Mouse (Mus musculus) T-helper 17 cell (primary cell): ENCODE results near the gene Lce3e.

Experiments used
- in situ Hi-C, 2 experiments: fragments of 300-600 bp; cut with MboI, MseI; formaldehyde crosslinking; loops; 1 replicate in 1 of 2; 2 replicates in 1 of 2; pipeline ENCODE4 v1.15.1; 2025; ENCODE audit warnings: high pct_unique_total_duplicates in 2 of 2

Lce3e gene

DNA sequence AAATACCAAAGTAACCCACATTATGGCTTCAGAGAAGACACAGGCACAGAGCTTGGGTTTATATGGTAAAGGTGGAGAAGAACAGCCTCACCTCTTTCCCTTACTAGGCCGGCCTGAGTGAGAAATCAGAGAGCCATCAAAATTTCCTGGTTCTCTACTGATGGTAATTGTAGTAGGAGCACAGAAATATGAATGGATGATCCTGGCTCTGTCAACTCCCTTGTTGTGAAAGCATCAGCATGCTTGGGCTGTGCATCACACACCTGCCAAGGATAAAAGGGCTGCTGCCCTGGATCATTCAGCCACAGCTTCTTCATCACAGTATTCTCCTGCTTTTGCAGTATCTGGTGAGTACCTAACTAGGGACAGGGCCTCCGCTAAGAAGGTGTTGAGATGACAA, at the start of gene Lce3e:
Lce3e (plus strand) TSS at position 301 of the 400 bp plus-strand sequence.
- in situ Hi-C loops = no loop called here

DNA sequence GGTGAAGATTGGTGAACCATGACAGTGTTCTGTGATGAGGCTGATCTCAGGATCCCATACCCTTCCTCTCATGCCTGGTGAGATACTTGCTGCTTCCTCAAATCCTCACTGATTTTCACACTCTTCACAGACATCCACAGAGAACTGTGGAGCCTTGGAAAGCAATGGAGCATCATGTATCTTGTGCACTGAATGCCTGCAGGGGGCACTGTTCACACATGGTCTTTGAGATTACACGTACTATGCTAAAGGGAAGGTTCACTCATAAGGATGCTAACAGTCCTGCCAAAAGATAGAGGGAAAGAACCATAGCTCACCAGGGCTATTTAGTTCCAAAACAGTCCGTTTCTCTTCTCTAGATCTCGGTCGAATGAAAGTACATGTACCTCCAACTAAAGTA, 46.5 kb upstream of the Lce3e start:
- in situ Hi-C loops = no loop called here

DNA sequence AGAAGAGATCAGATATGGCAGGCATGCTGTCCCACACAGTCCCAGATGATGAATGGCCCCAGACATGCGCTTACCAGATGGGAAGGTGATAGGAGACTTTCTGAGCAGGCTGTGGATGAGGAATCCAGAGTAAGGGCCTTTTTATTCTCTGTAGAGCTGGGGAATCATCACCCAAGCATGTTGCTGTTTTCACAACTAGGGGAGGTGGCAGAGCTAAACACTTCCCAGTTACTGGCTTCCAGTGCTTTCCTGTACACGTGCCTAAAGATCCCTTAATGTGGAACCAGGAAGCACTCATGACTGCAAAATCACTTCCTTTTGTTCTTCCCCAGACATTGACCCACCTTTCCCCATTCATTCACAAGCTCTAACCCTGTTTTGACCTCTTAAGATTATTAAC, 40.7 kb upstream of the Lce3e start, which contains the start of gene Lce3a:
Lce3a (minus strand) TSS at position 101 of the 400 bp plus-strand sequence.
- in situ Hi-C loops = no loop called here

DNA sequence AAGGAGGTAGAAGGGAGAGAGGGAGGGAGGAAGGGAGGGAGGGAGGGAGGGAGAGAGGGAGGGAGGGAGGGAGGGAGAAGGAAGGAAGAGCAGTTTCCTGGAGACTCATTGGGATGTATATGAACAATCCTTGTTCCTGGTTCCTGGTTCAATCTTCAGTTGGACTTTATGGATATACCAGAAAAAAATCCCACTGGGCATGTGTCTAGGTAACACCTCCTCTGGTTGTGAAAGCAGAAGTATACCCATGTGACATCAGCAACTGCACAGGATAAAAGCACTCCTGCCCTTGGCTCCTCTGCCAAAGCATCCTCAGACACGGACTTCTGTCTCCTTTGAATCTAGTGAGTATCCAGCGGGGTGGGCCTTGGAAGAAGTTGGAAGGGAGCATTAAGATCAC, 34.2 kb upstream of the Lce3e start, which contains the start of gene Lce3b:
Lce3b (plus strand) TSS at position 301 of the 400 bp plus-strand sequence.
- in situ Hi-C loops = no loop called here

DNA sequence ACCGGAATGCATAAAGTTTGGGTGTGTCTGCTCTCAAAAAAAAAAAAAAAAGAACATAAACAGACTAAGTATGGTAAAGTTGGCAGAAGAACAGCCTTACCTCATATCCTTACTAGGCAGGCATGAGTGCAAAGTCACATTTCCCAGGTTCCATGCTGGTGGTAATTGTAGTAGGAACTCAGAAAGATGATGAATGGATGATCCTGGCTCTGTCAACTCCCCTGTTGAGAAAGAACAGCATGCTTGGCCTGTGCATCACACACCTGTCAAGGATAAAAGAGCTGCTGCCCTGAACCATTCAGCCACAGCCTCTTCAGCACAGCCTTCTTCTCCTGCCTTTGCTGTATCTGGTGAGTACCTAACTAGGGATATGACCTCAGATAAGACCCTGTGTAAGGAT, 22.7 kb upstream of the Lce3e start, which contains the start of gene Lce3c:
Lce3c (plus strand) TSS at position 301 of the 400 bp plus-strand sequence.
- in situ Hi-C loops = no loop called here

DNA sequence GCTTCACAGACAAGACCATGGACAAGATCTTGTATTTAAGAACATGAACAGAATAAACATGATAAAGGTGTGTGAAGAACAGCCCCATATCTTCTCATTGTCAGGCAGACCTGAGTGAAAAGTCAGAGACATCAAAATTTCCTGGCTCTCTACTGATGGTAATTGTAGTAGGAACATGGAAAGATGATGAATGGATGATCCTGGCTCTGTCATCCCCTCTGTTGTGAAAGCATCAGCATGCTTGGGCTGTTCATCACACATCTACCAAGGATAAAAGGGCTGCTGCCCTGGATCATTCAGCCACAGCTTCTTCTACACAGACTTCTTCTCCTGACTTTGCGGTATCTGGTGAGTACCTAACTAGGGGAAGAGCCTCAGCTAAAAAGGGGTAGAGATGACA, 9.8 kb upstream of the Lce3e start, which contains the start of gene Lce3d:
Lce3d (plus strand) TSS at position 301 of the 400 bp plus-strand sequence.
- in situ Hi-C loops = no loop called here

DNA sequence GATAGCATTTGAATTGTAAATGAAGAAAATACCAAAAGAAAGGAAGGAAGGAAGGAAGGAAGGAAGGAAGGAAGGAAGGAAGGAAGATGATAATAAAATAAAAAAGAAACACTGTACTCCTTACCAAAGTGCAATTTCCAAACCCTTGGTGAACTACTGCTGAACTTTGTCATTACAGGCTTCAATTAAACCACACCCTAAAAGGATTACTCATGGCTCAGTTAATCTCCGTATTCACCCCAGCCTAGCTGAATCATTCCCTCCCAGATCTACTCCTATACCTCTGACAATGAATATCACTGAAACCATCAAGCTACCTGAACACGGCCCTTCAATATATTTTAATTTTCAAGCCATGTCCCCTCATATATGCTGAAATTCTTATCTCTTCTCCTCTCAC, 11.6 kb downstream of the Lce3e start:
- in situ Hi-C loops = no loop called here

DNA sequence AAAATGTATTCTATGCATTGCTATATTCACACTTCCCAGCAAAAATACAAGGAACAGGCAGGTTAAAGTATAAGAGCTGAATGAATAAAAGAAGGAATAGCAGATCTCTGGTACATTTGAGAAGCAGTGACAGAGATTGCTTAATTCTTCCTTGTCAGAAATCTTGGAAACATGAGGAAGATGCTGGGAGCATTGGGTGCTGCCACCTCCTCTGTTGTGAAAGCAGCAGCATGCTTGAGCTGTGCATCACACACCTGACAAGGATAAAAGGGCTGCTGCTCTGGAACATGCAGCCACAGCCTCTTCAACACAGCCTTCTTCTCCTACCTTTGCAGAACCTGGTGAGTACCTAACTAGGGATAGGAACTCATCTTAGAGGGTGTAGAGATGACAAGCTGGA, 25.1 kb downstream of the Lce3e start, which contains the start of gene Lce3f:
Lce3f (plus strand) TSS at position 301 of the 400 bp plus-strand sequence.
- in situ Hi-C loops = no loop called here

DNA sequence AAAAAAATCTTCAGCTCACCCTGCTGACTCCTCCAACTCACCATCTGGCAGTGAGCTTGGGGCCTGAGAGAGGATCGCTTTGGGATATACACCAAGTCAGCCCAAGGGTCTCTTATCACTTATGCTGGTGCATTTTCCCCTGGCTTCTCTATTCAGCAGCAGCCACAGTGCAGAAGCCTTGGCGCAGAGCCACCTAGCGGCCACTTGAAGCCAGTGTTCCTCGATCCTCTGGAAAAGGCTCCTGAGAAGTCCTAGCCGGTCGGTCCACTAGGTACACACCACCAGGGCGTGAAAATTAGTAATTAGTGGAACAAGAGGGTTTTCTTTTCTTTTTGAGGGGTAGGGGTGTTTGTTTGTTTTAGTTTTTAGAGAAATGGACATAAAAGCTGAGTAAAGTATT, 31.8 kb downstream of the Lce3e start:
- in situ Hi-C loops = no loop called here

DNA sequence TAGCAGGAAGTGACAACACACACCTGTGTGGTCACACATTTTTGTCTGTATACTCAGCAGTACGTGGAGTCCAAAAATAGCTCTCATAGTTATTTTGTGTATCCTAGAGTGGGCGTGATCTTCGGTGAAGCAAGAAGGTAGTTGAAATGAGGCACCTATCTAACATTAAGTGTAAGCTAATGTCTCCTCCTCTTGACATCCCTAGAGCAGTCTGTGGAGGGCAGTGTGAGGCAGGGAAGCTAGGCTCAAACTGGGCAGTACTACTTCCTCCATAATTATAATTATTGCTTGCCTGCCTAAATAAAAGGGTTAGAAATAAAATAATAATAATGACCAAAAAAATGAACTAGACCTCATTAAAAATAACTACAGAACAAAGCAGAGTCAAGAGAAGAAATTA, 33.8 kb downstream of the Lce3e start:
- in situ Hi-C loops = no loop called here

DNA sequence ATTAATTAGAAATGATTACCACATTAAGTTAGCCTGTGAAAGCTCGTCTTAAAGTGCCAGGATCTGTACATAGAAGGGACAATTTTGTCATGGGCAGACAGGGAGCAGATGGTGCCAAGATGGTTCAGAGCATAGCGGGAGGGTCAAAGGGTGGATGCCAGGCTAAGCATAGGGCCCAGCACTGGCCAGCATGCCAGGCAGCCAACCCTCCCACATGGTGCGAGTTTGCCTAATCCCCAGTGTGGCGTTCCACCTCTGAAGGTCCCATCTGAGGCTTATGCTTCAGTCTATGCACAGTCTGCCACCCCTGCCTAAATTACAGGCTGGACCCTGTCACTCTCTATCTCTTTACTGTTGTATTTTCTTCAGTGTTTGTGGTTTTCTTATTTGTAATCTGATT, 36.0 kb downstream of the Lce3e start:
- in situ Hi-C loops = no loop called here

DNA sequence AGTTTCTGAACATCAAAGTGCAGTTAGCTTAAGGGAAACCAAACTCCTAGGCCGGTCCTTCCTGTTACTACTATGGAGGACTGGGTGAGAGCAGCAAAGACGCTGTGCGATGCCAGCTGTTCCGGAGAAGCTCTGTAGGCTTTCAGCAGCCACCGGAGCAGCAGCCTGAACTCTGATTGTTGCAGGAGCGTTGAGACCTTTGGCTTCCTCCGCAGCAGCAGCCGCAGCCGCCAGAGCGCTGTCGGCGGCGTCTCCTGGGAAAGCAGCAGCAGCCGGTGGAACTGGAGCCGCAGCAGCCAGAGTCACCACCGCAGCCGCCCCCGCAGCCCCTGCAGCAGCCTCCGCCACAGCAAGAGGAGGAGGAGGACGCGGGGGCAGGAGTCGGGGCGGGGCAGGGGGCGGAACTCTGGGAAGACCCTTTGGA, 47.5 kb downstream of the Lce3e start:
- in situ Hi-C loops = no loop called here

DNA sequence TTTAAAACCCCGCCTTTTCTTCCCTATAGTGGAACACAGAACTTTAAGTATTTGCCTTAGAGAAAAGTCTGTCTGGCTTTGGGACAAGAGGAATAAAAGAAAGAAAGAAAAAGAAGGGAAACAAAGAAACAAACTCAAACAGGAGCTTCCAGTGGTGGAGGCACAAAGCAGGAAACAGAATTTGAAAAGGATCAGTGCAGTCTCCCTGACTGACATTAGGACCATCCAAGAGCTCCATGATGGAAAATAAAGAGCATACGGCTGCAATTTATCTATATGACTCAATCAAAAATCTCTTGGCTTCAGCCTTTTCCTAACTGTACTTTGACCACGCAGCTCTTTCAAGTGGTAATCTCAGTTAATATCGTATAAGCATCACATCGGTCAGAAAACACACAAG, 48.0 kb downstream of the Lce3e start:
- in situ Hi-C loops = no loop called here

DNA sequence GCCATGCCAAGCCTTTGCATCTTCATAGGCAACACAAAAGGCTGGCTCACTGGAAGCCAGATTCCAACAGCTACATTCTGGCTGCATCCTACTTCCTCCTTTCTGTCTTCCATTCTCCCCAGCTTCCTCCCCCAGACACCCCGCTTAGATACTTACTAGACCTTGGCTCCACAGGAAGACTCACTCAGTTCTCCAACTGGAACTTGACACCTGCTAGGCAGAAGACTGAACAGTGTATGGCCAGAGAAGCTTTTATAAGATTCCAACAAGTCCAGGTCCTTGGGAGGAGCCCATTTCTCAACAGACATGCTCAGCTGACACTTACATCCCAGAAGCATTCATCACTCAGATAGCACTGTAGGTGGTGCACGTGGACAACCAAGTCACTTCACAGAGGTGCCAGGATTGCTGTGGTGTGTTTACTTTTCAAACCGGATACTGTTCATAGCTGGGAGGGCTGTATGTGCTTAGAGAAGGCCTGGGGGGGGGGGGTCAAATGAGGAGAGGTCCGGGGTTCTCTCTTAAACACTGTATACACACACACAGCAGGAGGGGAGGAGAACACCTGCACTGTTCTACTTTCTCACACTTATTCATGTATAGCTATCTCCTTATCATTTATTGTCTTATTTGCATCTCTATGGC, 48.7 kb downstream of the Lce3e start, which contains the start of gene Crct1:
Crct1 (minus strand) TSS at position 228 of the 645 bp plus-strand sequence.
- in situ Hi-C loops = no loop called here
